Mouse (Mus musculus): ENCODE data around the gene Tarm1.

DNA sequence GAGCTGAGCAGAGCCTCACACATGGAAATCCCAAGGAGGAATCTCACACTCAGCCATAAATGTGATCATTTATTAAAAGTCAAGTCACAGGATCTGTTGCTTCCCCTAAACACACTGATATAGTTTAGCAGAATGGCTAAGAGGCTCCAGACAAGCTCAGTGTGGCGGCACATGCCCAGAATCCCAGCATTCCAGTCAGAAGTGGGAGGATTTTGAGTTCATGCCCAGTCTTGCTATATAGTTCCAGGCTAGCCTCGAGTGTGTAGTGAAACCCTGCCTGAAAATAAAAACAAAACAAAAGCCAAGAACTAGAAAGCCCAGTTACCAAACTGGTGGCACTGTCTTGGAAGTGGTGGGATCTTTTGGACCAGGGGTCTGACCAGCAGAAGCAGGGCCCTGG lies 33.8 kb downstream of the Tarm1 start:
- TF ChIP-seq POLR2A (IDR thresholded peaks at IDR 0.05; ENCODE audit: borderline replicate concordance, extremely low read depth, insufficient read depth, insufficient read length, poor library complexity, severe bottlenecking), result no peak
- no peak for TF ChIP-seq CTCF (IDR thresholded peaks at IDR 0.05; ENCODE audit: borderline replicate concordance, extremely low read depth, insufficient read depth, insufficient read length)
